Mouse (Mus musculus) cerebellum, adult 2 months (tissue): ENCODE results near the gene Spaca3.

Source experiments
- CTCF ChIP-seq: fragments of 200-500 bp; IDR thresholded peaks from 2 replicates; pipeline ENCODE4 v1.5.1; 2011; ENCODE audit warnings: low read depth, mild to moderate bottlenecking, control low read depth, low read length, moderate library complexity, borderline replicate concordance; ENCODE audit not compliant: insufficient read depth
- POLR2A ChIP-seq: fragments of 200-500 bp; IDR thresholded peaks from 2 replicates; pipeline ENCODE4 v1.6.1; 2011; ENCODE audit warnings: low read length, control low read depth, borderline replicate concordance; ENCODE audit not compliant: insufficient read depth

GRCm38 (mm10) chr11:80907820-80908219 lies 49.7 kb downstream of the Spaca3 start:
- TF ChIP-seq CTCF, result no peak
- no peak for TF ChIP-seq POLR2A
